Mouse (Mus musculus): ENCODE measurements at regions not wholly inside any gene's neighbourhood (a gene's known extent, or its start where the extent isn't known, plus 50 kb on each side); places are given as distances from the start of the nearest gene placed in this dataset.

DNA sequence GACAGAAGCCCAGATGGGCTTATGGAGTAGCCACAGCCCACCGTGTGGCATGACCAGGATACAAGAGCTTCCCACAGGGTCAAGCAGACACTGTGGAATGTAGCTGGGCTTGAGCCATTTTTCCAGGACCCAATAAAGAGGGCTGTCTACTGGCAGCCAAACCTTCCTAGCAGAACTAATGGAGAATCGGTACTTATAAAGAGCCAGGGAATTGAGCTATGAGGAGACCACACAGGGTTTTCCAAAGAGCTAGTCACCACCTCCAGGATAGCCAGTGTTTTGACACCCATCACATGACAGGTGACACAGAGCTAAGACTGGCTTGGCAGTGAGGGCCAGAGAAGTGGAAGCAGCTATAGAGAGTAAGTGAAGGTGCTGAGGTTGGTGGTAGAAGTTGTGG lies 149.9 kb downstream of the Map2k4 start:
- DNase-seq (ENCODE audit: low spot score in 2 of 2) = no peak

DNA sequence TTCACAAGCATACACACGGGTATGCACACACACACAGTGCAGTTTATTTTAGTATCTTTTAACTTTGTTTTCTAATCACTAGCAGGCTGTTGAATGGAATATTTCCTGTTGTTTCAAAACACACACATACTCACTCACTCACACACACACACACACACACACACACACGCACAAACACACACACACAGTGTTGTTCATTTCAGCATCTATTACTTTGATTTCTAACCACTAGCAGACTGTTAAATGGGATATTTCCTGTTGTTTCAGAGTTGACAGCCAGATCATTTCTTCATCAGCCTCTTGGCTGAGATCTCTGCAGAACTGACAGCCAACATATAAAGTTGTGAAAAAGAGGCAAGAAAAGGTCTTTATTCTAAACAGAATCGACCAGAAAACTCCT lies 150.9 kb downstream of the Map2k4 start:
- no peak for DNase-seq (ENCODE audit: low spot score in 2 of 2)

- no peak for DNase-seq (ENCODE audit: low spot score in 2 of 2)
Measured at GRCm38 (mm10) chr11:65635307-65635706, 152.8 kb downstream of the Map2k4 start.

DNA sequence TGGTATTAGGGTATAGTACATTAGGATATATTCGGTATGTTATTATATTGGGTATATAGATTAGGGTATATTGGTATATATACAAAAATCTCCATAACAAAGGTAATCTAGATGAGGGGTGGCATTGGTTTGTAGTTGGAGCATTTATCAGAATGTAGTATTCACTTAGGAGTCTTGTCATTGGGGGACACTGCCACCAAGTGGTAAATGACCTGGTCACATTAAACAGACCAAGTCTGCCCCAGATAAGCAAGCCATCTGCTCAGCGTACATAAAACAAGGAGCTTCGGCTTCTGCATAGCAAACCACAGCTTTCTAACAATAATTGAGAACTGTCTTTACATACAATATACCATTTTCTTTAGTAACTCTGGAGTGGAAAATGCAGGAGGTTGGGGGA lies 156.9 kb downstream of the Map2k4 start:
- no peak for DNase-seq (ENCODE audit: low spot score in 2 of 2)

DNA sequence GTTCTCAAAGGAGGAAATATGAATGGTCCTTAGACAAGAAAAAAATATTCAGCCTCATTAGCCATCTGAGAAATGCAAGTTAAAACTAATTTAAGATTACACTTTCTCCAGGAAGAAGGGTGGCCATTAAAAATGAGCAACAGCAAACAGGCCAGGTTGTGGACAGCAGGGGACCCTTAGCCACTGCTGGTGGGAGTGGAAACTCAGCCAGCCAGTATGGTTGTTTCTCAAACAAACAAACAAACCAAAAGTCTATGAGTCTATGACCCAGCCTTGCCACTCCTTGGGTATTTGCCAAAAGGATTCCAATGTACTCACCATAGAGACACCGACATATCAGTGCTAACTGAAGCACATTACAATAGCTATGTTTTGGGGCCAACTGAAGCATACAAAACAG lies 157.7 kb downstream of the Map2k4 start:
- no peak for DNase-seq (ENCODE audit: low spot score in 2 of 2)

DNA sequence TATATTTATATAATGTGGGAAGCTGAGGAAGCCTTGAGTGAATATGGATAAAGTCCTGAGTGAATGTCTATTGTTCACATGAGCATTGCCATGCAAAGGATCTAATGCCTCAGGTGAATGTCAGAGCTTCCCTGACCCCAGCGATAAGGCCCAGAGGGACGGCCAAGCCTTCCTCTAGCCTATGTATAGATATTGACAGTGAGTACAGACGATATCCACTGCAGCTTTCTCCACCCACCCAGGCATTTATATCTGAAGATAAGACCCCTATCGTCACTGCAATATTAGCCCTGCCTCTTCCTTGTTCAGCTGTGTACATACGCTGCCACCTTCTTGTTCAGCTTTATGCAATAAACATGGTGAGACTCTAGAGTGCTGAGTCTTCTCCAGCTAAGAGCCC lies 158.8 kb downstream of the Map2k4 start:
- DNase-seq (ENCODE audit: low spot score in 2 of 2) = no peak

GRCm38 (mm10) chr11:65618976-65619375 lies 169.1 kb downstream of the Map2k4 start:
- DNase-seq (ENCODE audit: low spot score in 2 of 2) = no peak

- no peak for DNase-seq (ENCODE audit: low spot score in 2 of 2)
Measured at GRCm38 (mm10) chr11:65610536-65610935, 177.6 kb downstream of the Map2k4 start.

- DNase-seq (ENCODE audit: low spot score in 2 of 2) = no peak
Measured at GRCm38 (mm10) chr11:65609056-65609455, 179.0 kb downstream of the Map2k4 start.

DNA sequence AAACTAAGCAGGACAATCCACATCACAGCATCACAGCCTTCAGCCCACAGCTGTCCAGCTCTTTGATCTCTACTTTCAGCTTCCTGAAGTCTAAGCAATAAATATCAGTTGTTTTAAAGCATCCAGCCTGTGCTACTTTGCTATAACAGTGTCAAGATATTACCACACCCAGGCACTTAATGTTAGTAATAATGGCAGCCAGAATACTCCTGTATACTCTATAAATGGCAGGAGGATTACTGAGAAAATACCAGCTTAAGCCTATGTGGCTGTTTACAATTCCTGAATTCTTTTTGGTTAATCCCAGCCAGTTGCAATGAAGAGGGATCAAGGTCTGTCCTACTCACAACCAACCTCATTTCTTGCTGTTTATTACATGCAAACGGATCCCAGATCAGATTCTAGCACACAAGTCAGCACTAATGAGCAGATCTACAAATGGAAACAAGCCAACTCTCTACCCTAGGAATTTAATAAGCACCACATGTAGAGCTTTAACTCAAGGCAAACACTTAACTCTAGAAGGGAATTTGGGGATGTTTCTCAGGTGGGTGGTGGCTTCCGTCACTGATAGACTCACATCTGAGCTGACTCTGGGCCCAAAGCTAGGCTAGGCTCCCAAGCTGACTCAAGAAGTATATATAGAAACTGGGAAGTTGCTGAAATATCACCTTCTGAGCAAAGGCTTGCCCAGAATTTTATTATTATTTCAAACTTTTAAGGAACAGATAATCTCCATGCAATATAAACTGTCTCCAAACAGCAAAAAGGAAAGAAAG lies 190.6 kb downstream of the Map2k4 start:
- no peak for DNase-seq (ENCODE audit: low spot score in 2 of 2)

DNA sequence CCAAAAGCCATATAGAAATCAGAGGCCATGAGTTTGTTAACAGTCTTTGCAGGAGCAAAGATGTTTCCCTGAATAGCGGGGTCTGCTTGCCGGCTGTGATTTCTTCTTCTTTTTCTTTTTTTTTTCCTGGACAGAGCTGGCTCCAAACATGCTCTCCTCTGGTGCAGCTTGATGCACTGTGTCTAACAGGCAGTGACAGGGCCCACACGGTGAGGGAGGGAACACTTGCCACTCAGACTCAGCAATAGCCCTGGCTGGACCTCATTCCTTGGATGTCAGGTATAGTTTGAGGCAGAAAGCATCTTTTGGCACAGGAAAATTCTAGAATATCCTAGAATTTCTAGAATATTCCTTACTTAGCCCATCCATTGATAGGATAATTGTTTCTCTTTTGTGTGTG lies 199.6 kb downstream of the Map2k4 start:
- no peak for DNase-seq (ENCODE audit: low spot score in 2 of 2)

- DNase-seq (ENCODE audit: low spot score in 2 of 2) = no peak
Measured at GRCm38 (mm10) chr11:65567831-65568230, 220.3 kb downstream of the Map2k4 start.

DNA sequence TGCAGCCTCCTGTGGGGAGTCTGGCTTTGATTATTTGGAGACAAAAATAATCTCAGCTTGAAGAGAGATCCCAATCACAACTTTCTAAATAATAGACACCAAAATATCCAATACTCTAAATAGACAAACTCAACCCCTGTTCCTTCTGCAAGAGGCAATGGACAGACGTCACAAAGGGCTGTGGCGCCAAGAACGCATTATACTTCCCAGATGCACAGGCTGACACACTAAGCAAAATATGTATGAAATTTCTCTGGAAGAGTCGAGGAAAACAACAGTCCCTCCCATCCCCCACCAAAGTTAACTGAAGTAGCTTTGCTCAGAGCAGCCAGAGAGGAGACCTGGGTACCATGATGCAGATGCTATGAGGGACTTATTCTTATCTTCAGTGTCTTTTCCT lies 229.9 kb downstream of the Map2k4 start:
- no peak for DNase-seq (ENCODE audit: low spot score in 2 of 2)

DNA sequence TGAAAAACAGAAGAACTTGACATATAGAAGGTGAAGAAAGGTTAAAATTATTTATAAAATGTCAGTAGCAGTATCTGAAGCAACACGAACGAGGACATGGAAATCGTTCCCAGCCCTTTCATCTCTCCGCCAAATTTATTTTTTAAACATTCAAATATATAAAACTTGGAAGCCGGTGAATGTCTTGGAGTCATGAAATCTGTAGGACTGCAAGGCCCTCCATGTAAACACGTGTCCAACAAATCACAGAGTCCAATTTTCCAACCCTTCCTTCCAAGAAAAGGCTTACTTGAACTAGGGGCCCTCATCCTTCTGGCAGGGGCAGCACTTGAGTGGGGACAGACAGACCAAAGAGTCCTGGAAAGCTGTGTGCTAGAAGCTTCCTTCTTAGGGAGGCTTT lies 237.0 kb downstream of the Map2k4 start:
- DNase-seq (ENCODE audit: low spot score in 2 of 2) = no peak

DNA sequence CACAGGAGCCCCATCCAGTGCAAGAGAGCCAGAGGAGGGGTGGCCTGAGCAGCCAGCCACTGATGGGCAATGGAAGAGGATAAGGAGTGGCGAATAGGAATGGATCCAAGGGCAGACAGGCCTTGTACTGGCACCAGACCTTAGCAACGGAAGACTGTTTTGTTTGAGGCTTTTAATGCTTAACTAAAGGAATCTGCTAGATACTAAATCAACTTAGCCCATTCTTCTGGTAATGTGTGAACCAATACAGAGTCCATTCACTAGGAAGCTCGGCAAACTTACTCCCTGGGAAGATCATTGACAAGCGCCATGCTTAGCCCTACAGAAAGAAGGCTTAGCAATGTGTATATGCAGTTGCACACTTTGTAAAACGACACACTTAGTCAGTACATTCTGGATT lies 243.8 kb downstream of the Map2k4 start:
- no peak for DNase-seq (ENCODE audit: low spot score in 2 of 2)

DNA sequence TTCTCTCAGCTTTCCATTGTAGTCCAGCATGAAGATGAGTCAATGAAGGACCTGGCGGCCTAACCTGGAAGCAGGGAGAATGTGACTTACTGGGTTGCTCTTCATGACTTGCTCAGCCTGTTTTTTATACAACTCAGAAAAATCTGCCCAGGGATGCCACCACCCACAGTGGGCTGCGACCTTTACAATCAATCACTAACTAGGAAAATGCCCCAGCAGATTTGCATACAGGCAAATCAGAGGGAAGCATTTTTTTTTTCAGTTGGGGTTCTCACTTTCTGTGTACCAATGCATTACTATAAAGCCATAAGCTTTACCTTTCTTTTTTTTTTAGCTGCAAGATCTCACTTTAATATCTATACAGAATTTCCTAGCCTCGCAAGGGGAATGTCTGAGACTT lies 244.5 kb downstream of the Map2k4 start:
- no peak for DNase-seq (ENCODE audit: low spot score in 2 of 2)

- no peak for DNase-seq (ENCODE audit: low spot score in 2 of 2)
Measured at GRCm38 (mm10) chr11:65537046-65537630, 251.0 kb downstream of the Map2k4 start.

GRCm38 (mm10) chr11:65535726-65536442 lies 252.2 kb downstream of the Map2k4 start:
- DNase-seq (ENCODE audit: low spot score in 2 of 2) = no peak

DNA sequence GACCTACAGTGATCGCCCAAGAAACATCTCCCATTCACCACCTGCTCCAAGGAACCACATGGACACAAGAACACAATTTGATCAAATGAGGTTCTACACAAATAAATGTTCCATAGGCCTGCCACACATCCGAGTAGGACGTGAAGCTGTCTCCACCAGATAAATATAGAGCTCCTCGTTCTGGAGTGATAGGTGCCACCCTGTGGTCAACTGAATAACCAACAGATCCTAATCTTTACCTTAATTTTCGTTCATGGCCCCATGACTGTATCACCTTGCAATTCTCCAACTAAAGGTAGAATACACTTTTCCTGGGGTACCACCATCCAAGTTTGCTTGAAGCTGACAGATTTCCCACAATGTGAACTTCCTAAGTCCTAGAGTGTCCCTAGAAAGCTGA lies 257.4 kb downstream of the Map2k4 start:
- no peak for DNase-seq (ENCODE audit: low spot score in 2 of 2)

DNA sequence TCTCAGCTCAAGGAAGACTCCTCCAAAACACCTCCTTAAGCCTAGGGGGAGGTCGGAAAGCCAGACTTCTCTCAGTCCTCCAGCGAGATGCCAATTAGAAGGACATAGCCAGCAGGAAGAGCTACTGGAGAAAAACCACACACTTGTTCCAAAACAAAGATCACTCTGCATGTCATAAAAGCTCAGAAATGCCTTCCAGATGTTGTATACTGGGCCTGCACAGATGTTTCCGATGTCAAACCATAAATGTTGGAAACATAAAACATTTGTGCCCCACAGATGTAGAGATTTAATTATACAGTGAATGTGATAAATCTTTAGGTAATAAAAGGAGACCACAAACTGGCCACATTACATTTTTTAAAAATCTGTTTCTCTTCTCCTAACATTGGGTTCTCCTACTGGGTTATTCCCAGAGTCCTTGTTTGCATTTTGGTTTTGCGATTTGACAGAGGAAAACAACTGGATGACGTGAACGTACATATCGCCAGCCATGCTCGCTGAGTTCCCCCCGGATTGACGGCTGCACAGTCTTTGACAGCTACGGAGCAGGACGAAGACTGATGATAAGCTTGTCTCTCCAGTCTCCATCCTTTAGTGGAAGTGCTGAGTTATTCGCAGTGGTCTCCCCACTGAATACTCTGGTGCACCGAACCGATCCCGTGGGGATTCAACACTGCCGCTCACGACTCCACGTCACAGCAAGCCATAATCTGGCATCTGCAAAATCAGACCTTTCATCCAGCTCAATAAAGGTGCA lies 235.5 kb upstream of the Myocd start:
- DNase-seq (ENCODE audit: low spot score in 2 of 2) = no peak

- no peak for DNase-seq (ENCODE audit: low spot score in 2 of 2)
Measured at GRCm38 (mm10) chr11:65497979-65498378, 228.2 kb upstream of the Myocd start.

DNA sequence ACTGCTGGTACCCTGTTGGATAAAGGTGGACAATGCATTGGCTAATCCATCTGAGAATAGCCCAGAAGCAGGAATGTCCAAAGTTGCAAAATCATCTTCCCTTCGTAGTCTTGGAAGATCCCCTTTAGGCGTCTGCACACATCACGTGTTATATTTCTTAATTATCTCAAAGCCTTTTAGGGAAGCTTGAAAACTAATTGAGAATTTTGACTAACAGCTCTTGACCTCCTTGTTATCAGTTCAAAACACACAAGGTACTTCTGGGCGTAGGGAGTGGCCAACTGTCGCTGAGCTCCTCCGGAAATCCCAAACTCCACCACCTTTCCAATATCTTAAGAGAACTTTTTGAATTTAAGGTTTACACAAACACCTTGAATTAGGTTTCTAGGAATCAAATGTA lies 227.6 kb upstream of the Myocd start:
- no peak for DNase-seq (ENCODE audit: low spot score in 2 of 2)

All from urinary bladder, postnatal 4 days (tissue).